Mouse (Mus musculus): ENCODE results near the gene Fgf4.

- TF ChIP-seq POLR2A (IDR thresholded peaks at IDR 0.05; ENCODE audit: low read depth, low read length), result no peak
- no peak for TF ChIP-seq CTCF (IDR thresholded peaks at IDR 0.05; ENCODE audit: borderline replicate concordance, insufficient read depth, low read length)
Measured at GRCm38 (mm10) chr7:144837891-144838488, 9.2 kb upstream of the Fgf4 start, which contains the start of gene Fgf3.
